Mouse (Mus musculus) testis, adult 10 weeks (tissue): ENCODE data around the gene Enam. TPM values are rescaled to one million over a fixed set of nuclear protein-coding genes. Genes with fewer than 3 reads are reported as not detected.

Experiments
- polyA plus RNA-seq: library from polyadenylated mRNA; stranded (reverse); fragments of 350-450 nt; fragmentation: Illumina TruSeq; extraction: RNeasy Lipid Tissue Mini Kit (QIAGEN cat#74804); gene quantifications from one replicate; pipeline ENCODE4 v1.2.3, GENCODE M21; 2014; ENCODE audit warnings: low read depth, low replicate concordance

Enam gene
- not detected for polyA plus RNA-seq

DNA sequence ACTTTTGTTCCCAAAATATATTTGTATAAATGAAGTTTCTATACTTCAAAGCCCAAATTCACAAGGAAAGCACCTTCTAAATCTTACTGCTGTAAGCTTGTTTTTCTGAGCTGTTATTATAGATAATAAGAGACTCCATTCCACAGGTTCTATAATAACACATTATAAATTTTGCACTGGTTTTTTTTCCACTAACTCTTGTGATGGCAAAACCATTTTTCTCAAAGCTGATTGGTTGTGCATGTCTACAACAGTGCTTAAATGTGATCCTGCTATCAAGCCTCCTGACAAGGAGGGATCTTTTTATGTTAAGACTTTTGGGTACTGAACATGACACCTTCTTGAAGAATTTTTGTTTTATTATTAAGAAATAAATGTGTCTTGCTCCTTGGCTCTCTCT is at the start of gene Enam:
Gene Enam, plus strand, starts transcription at position 301 of the 400 bp plus-strand sequence.

DNA sequence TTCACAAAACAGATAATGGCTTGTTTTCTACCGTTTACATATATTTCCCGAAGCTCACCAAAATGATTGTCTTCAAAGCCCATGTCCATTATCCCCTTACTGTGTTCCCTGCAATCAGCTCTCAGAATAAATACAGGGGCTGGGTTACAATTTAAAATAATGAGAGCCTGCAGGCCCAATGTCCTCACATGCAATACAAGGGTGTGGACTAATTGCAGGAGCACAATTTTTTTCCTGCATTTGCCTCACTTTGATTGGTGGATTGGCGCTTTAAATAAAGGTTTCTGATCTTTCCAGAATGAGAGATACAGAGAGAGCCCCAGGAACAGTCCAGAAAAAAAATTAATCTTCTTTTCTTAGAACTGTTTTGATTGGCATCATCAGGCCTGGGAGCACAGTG is 32.1 kb upstream of the Enam start, which contains the start of gene Ambn:
Gene Ambn, plus strand, starts transcription at position 301 of the 400 bp plus-strand sequence.

DNA sequence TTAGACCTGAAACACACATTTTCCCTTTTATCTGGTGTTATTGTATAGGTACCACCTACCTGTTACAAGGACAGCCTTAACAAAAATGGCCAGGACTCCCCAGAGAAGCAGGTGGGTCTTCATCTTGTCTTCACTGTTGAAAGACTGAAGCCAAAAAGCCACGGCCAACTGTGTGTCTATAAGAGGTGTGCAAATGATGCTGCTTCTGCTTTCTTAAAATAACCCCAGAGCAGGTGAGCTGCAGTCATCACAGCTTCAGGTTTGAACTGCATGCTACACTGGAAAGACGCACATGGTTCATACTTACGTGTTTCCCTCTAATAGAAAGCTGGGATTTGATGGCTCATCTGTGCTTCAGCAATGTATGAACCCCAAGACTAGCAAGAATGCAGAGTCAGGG is 39.9 kb downstream of the Enam start, which contains the start of gene Jchain:
Gene Jchain, minus strand, starts transcription at position 235 of the 400 bp plus-strand sequence.

DNA sequence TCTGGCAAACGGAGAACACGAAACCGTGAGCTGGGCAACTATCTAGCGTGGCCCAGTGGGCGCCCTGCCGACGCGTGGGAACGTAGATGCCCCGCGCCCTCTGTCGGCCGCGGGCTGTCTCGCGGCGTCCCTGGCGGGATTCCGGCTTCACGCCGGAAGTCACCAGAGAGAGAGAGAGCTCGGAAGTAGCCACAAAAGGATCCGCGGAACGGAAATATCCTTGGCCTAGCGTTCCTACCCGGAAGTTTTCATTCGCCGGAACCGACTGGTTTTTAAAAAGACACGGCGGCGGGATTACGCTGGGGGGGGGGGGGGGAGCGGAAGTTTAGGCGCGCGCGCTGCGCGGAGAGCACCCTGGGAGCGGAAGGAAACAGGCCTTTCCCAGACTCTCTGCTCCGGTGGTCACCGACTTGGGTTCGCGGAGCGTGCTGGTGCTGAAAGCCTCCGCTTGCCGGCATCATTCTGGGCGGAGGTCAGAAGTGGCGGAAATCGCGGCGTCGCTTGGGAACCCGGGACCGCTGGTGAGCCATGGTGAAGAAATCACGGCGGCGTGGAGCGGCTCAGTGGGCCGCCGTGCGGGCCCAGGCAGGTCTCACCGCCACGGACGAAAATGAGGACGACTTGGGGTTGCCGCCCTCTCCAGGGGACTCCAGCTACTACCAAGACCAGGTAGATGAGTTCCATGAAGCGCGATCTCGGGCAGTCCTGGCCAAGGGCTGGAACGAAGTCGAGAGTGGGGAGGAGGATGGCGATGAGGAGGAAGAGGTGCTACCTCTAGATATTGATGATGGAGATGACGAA is 66.5 kb downstream of the Enam start, which contains the start of gene Utp3:
Gene Utp3, plus strand, starts transcription at position 377 of the 801 bp plus-strand sequence.

Other genes starting within 250 kb of the Enam start
- gene Gm7714, start 219.1 kb upstream of the Enam start, polyA plus RNA-seq = not detected
- gene Prol1, start 170.7 kb upstream of the Enam start, polyA plus RNA-seq = 0.36 TPM
- not detected for gene Amtn, start 111.9 kb upstream of the Enam start, polyA plus RNA-seq
- gene Ambn, start 32.0 kb upstream of the Enam start, polyA plus RNA-seq = not detected
- gene Jchain, start 39.9 kb downstream of the Enam start, polyA plus RNA-seq = 2.1 TPM
- 38.9 TPM for gene Utp3, start 66.5 kb downstream of the Enam start, polyA plus RNA-seq
- gene Rufy3, start 77.1 kb downstream of the Enam start, polyA plus RNA-seq = 71.0 TPM
- 157 TPM for gene Grsf1, start 188.2 kb downstream of the Enam start, polyA plus RNA-seq
- 41.4 TPM for gene Mob1b, start 232.9 kb downstream of the Enam start, polyA plus RNA-seq